Mouse (Mus musculus) megakaryocyte, embryonic 14.5 days (primary cell): ENCODE results near the gene Hgd. TPM values are rescaled to one million over a fixed set of nuclear protein-coding genes. Genes with fewer than 3 reads are reported as not detected.
A peak's percentile ranks its signal among the peaks of the same experiment; 100 is the strongest.

Experiments
- H3K27me3 ChIP-seq: replicated peaks from 2 replicates; pipeline ENCODE3; 2012; ENCODE audit warnings: inconsistent platforms
- H3K36me3 ChIP-seq: replicated peaks from 2 replicates; pipeline ENCODE3; 2012; ENCODE audit warnings: low read length, inconsistent platforms, mixed read lengths
- H3K4me1 ChIP-seq: 2 replicates; pipeline ENCODE4 v1.6.1; 2012; ENCODE audit warnings: inconsistent platforms
- H3K4me3 ChIP-seq: replicated peaks from 2 replicates; pipeline ENCODE3; 2012; ENCODE audit warnings: moderate library complexity, mild to moderate bottlenecking, inconsistent platforms
- H3K9me3 ChIP-seq: 2 replicates; pipeline ENCODE4 v1.6.1; 2012; ENCODE audit warnings: inconsistent platforms
- FLI1 ChIP-seq: IDR thresholded peaks from 2 replicates; pipeline ENCODE4 v1.6.1; 2012; ENCODE audit warnings: low read length, inconsistent platforms, mixed read lengths
- GATA1 ChIP-seq: IDR thresholded peaks from 3 replicates; pipeline ENCODE4 v1.6.1; 2012; ENCODE audit warnings: mixed read lengths, low read length, inconsistent platforms, borderline replicate concordance
- polyA plus RNA-seq: library from polyadenylated mRNA; stranded (reverse); fragments of >175 nt; gene quantifications from 2 replicates; pipeline ENCODE4 v1.2.3, GENCODE M21; 2012; ENCODE audit warnings: low replicate concordance; ENCODE audit not compliant: insufficient read depth

Gene Hgd
- polyA plus RNA-seq, 1 experiment, result not detected

- H3K27me3 ChIP-seq, result peaks cover 3% of the 10 kb centered on the region
- H3K36me3 ChIP-seq, result peaks cover 23% of the 10 kb centered on the region
- TF ChIP-seq GATA1 (no peak), FLI1 (no peak)
- H3K4me3 ChIP-seq, result no peak overlapping the region
- peaks cover 6% of the 10 kb centered on the region; the same call in 1 of the 2 replicates for H3K9me3 ChIP-seq
- H3K4me1 ChIP-seq, result no peaks in the 10 kb centered on the region
Observed at GRCm38 (mm10) chr16:37575325-37575724, 4.6 kb upstream of the Hgd start.

DNA sequence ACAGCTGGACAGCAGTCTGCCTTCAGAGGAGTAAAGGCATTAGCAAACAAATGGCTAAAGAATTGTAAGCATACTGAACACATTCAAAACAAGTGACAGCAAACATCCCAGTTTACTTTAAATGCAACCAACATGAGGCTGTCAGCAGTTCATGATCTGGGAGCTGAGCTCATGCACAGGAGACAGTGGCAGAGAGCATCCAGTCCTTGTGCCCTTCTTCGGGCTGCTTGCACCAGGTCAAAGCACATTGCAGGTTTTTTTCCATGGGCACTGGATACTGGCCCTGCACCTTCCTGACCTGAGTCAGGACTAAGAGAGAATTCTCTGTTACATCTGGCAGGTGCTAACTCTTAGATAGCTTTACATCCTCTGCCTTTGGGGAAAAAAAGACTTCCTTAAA is 362 bp upstream of the Hgd start:
- TF ChIP-seq GATA1 (no peak), FLI1 (no peak)
- no peaks in the 10 kb centered on the region for H3K9me3 ChIP-seq
- peaks cover 9% of the 10 kb centered on the region for H3K4me1 ChIP-seq
- no peaks in the 10 kb centered on the region for H3K36me3 ChIP-seq
- no peak overlapping the region for H3K4me3 ChIP-seq
- H3K27me3 ChIP-seq, result peaks cover 11% of the 10 kb centered on the region

DNA sequence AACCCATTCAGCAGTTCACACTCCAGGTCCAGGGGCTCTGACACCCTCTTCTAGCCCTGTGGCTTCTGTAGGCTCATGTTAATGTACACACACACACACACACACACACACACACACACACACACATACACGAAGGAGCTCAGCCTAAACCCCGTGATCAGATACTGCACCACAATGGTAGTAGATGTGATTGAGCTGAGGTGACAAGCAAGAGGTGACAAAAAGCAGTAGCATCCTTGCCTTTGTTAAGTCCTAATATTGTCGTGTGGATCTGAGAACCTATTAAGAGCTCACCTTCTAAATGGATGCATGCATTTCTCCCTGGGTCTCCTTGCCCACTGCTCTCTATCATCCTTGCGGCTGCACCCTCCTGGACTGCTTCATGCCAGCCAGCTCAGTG is 698 bp downstream of the Hgd start:
- no peaks in the 10 kb centered on the region for H3K36me3 ChIP-seq
- no peaks in the 10 kb centered on the region for H3K9me3 ChIP-seq
- TF ChIP-seq FLI1 (no peak), GATA1 (no peak)
- H3K4me1 ChIP-seq, result peaks cover 12% of the 10 kb centered on the region
- H3K4me3 ChIP-seq, result no peak overlapping the region
- peaks cover 16% of the 10 kb centered on the region for H3K27me3 ChIP-seq

GRCm38 (mm10) chr16:37581901-37582300 is 1.9 kb downstream of the Hgd start:
- Histone ChIP-seq H3K9me3 (no peaks in the 10 kb centered on the region), H3K4me1 (peaks cover 12% of the 10 kb centered on the region), H3K27me3 (peaks cover 16% of the 10 kb centered on the region), H3K36me3 (no peaks in the 10 kb centered on the region), H3K4me3 (no peak overlapping the region)
- TF ChIP-seq GATA1 (no peak), FLI1 (no peak)

GRCm38 (mm10) chr16:37583306-37583705 is 3.4 kb downstream of the Hgd start:
- Histone ChIP-seq H3K9me3 (no peaks in the 10 kb centered on the region), H3K36me3 (no peaks in the 10 kb centered on the region), H3K27me3 (peaks cover 16% of the 10 kb centered on the region), H3K4me3 (no peak overlapping the region), H3K4me1 (peaks cover 12% of the 10 kb centered on the region)
- TF ChIP-seq GATA1 (no peak), FLI1 (no peak)

DNA sequence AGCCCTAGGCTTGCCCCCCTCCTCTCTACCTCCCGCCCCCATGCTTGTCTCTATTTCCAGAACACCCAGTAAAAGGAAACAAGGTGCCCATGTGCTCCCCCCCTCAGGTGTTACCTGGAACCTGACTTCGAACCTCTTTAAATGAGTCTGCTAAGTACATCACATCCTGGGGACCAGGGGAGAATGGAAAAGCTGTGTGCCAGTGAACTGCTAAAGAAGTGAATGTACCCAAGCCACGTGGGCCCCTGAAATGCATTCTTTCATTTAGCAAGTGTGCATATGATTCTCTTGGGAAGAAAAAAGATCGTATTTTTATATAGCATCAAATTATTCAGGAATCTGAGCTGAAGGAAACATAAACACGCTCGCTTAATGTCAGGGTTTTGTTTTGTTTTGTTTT is 3.8 kb downstream of the Hgd start:
- H3K4me1 ChIP-seq, result peaks cover 12% of the 10 kb centered on the region
- H3K4me3 ChIP-seq, result peak overlapping the region; percentile 87
- peaks cover 16% of the 10 kb centered on the region for H3K27me3 ChIP-seq
- H3K9me3 ChIP-seq, result no peaks in the 10 kb centered on the region
- no peaks in the 10 kb centered on the region for H3K36me3 ChIP-seq
- TF ChIP-seq FLI1 (no peak), GATA1 (no peak)

DNA sequence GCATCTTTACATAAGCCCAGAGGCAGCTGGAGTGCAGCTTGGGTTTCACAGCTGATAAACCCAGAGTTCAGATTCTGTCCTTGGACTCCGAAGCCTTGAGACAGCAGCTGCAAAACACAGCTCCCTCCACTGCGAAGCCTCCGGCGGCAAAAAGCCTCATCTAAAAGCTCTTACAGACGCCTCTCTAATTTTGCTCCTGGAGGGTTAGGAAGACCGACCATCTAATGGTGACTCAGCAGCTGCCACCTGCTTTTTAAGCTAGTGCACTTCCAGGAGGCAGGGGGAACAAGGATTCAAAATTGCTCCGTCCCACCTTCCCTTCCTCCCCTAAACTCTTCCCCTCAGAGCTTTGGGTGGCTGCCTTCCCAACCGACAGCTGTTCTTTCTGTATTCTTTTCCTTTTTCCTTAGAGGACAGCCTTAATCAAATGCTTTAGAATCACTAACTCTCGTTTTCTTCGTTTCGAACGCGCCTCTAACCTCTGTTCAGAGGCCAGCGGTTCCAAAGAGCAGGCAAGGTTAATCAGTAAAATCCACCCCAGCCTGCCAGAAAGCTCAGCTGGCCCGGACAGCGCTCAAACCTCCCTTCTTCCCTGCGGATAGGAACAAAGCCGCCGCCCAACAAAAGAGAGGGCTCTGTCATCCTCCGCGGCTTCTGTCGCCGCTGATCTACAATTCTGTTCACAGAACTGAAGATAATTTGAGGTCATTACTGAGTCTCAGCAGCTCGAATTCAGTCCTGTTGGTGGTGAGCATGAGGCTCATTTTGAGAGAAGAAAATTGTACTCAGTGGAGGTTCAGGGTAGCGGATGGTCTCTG is 4.5 kb downstream of the Hgd start:
- TF ChIP-seq GATA1 (no peak), FLI1 (no peak)
- Histone ChIP-seq H3K9me3 (no peaks in the 10 kb centered on the region), H3K4me1 (peaks cover 12% of the 10 kb centered on the region), H3K36me3 (no peaks in the 10 kb centered on the region), H3K27me3 (peaks cover 16% of the 10 kb centered on the region), H3K4me3 (peak overlapping the region; percentile 87)

- Histone ChIP-seq H3K36me3 (no peaks in the 10 kb centered on the region), H3K4me1 (peaks cover 15% of the 10 kb centered on the region), H3K9me3 (no peaks in the 10 kb centered on the region), H3K27me3 (peaks cover 15% of the 10 kb centered on the region), H3K4me3 (no peak overlapping the region)
- no peak for TF ChIP-seq FLI1
Observed at GRCm38 (mm10) chr16:37585129-37585563, 5.2 kb downstream of the Hgd start.

- TF ChIP-seq FLI1, result no peak
- TF ChIP-seq GATA1, result no peak
- peaks cover 5% of the 10 kb centered on the region for H3K27me3 ChIP-seq
- H3K9me3 ChIP-seq, result no peaks in the 10 kb centered on the region; the same call in 1 of the 2 replicates
- peaks cover 3% of the 10 kb centered on the region; the same call in 1 of the 2 replicates for H3K4me1 ChIP-seq
- H3K4me3 ChIP-seq, result no peak overlapping the region
- no peaks in the 10 kb centered on the region for H3K36me3 ChIP-seq
Observed at GRCm38 (mm10) chr16:37590921-37591320, 11.0 kb downstream of the Hgd start.

GRCm38 (mm10) chr16:37591551-37591950 is 11.6 kb downstream of the Hgd start:
- Histone ChIP-seq H3K4me3 (no peak overlapping the region), H3K9me3 (no peaks in the 10 kb centered on the region; the same call in 1 of the 2 replicates), H3K4me1 (peaks cover 3% of the 10 kb centered on the region; the same call in 1 of the 2 replicates), H3K36me3 (no peaks in the 10 kb centered on the region), H3K27me3 (peaks cover 5% of the 10 kb centered on the region)
- TF ChIP-seq FLI1 (no peak), GATA1 (no peak)

DNA sequence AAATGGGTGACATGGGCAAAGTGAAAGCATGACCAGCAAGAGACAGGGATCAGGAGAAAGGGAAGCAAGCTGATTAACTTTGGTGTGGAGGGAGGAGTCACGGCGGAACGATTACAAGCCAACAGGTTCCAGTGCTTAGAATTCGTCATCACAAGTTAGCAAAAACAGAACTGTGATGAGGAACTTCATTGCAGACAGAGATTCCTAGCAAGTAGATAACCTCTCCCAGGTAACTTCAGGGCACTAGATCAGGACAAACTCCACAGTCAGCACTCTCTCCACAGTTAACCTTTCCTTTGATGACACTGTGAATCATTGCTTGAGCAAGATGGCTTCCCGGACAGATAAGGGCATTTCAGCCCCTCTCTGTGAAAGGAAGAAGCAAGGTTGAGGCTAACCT is 17.5 kb downstream of the Hgd start:
- Histone ChIP-seq H3K9me3 (no peaks in the 10 kb centered on the region), H3K27me3 (peaks cover 2% of the 10 kb centered on the region), H3K4me3 (no peak overlapping the region), H3K36me3 (no peaks in the 10 kb centered on the region), H3K4me1 (no peaks in the 10 kb centered on the region)
- TF ChIP-seq FLI1 (no peak), GATA1 (no peak)
